Mouse (Mus musculus): ENCODE data around the gene Dok3. TPM values are rescaled to one million over a fixed set of nuclear protein-coding genes. Genes with fewer than 3 reads are reported as not detected.
"Not testable (repeated sequence)": the region's sequence is repeated elsewhere in the genome, so short reads cannot be mapped to it uniquely, and the experiment has no call there.

The Dok3 gene
- polyA plus RNA-seq, 1 experiment = not detected

GRCm38 (mm10) chr13:55570286-55570973, 41.3 kb upstream of the Dok3 start:
- H3K4me1 ChIP-seq (ENCODE audit: control insufficient read depth, insufficient read depth, low read length) = peaks cover 17% of the 10 kb centered on the region; the same call in 1 of the 2 replicates
- peak overlapping the region; percentile 94 for H3K4me3 ChIP-seq (ENCODE audit: insufficient read depth, low read depth, low read length)
- 2% methylated on average over 47 of the region's 47 CpGs for WGBS
- peak overlapping the region; percentile 42; the same call in 1 of the 2 replicates for H3K27ac ChIP-seq (ENCODE audit: insufficient read depth, low read depth, low read length)
- no peak for TF ChIP-seq CTCF (IDR thresholded peaks at IDR 0.05; ENCODE audit: insufficient read depth, low read depth, low read length)
- no peak for TF ChIP-seq POLR2A (IDR thresholded peaks at IDR 0.05; ENCODE audit: insufficient read depth, low read depth, low read length)

DNA sequence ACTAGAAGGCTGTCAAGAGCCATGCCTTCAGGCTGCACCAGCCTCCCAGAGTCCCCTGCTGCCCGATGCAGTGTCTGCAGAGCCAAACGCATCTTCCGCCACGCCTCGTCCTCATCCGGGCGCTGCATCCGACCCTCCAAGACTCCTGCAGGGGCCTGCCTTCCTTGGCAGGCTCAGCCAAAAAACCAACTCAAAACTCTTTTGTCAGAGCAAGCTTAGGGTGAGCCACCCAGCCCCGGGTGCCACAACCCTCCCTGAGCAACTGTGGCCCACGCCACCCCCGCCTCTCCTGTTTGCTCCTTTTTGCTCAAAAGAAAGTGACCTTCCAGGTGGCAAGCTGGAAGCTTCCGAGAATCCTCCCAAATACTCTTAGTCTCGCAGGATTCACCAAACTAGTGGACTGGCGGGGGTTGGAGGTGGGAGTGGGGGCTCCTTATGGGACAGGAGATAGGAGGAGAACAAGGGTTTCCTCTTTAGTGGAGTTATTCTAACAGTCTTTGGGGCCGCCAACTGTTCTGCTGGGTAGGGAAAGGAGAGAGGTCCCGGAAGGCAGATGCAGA, 40.7 kb upstream of the Dok3 start:
- H3K4me1 ChIP-seq (ENCODE audit: control insufficient read depth, insufficient read depth, low read length) = peaks cover 17% of the 10 kb centered on the region; the same call in 1 of the 2 replicates
- H3K4me3 ChIP-seq (ENCODE audit: insufficient read depth, low read depth, low read length) = peak overlapping the region; percentile 94
- WGBS = 3% methylated on average over 16 of the region's 16 CpGs
- TF ChIP-seq CTCF (IDR thresholded peaks at IDR 0.05; ENCODE audit: insufficient read depth, low read depth, low read length) = 0 out of 2 replicates have a peak, but pooled peaks have one; percentile 8
- TF ChIP-seq POLR2A (IDR thresholded peaks at IDR 0.05; ENCODE audit: insufficient read depth, low read depth, low read length) = no peak
- H3K27ac ChIP-seq (ENCODE audit: insufficient read depth, low read depth, low read length) = no peak overlapping the region

DNA sequence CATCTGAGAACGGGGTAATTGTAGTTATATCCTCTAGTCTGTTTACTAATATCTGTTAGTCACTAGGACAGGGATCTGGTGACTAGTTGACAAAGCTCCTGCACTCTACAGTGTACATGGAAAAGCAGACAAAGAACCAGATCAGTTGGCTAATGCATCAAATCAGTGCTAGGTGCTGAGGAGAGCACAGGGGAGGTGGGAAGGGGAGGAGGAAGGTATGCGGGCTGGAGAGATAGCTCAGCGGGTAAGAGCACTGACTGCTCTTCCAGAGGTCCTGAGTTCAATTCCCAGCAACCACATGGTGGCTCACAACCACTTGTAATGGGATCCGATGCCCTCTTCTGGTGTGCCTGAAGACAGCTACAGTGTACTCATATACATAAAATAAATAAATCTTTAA, 39.4 kb upstream of the Dok3 start:
- 74% methylated on average over 4 of the region's 4 CpGs for WGBS
- not testable (repeated sequence) for H3K27ac ChIP-seq (ENCODE audit: insufficient read depth, low read depth, low read length); H3K4me3 ChIP-seq (ENCODE audit: insufficient read depth, low read depth, low read length)
- H3K4me1 ChIP-seq (ENCODE audit: control insufficient read depth, insufficient read depth, low read length) = peaks cover 17% of the 10 kb centered on the region; the same call in 1 of the 2 replicates

DNA sequence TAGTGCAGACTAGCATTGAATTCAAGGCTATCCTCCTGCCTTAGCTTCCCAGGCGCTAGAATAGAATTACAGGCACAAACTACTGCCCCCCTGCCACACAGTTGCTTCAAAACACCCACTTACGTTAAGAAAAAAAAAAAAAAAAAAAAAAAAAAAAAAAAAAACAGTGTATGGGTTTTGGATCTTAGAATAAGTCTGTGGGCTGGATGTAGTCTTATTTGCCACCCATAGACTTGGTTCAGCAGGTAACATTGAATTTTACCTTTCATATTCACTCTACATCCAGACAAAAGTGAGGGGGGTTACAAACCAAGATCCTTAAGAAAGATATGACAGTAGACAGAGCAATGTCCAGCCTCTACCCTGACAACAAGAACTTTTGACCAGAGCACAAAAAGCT, 38.9 kb upstream of the Dok3 start:
- peaks cover 17% of the 10 kb centered on the region; the same call in 1 of the 2 replicates for H3K4me1 ChIP-seq (ENCODE audit: control insufficient read depth, insufficient read depth, low read length)
- no peak overlapping the region for H3K4me3 ChIP-seq (ENCODE audit: insufficient read depth, low read depth, low read length)
- 62% methylated on average over 2 of the region's 2 CpGs for whole genome bisulfite sequencing
- no peak overlapping the region for H3K27ac ChIP-seq (ENCODE audit: insufficient read depth, low read depth, low read length)
- TF ChIP-seq CTCF (IDR thresholded peaks at IDR 0.05; ENCODE audit: insufficient read depth, low read depth, low read length) = no peak
- TF ChIP-seq POLR2A (IDR thresholded peaks at IDR 0.05; ENCODE audit: insufficient read depth, low read depth, low read length) = no peak

DNA sequence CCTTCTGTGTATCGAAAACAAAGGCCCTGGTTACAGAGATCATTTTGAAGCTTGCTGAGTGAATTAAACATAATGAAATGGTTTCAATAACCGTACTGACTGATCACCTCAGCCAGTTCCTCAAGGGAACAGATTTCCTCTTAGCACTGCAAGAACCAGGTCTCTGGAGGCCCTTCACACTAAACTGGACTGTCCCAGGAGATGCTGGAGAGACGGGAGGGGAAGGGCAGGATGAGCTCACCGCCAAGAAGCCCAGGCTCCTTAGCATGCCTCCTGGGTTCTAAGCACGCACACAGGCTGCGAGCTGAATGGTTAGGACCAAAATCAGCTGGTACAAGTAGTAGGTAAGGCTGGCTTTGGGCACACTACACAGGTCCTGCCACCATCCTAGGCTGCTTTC, 37.9 kb upstream of the Dok3 start:
- Histone ChIP-seq H3K4me3 (ENCODE audit: insufficient read depth, low read depth, low read length) (no peak overlapping the region), H3K4me1 (ENCODE audit: control insufficient read depth, insufficient read depth, low read length) (peaks cover 12% of the 10 kb centered on the region; the same call in 1 of the 2 replicates), H3K27ac (ENCODE audit: insufficient read depth, low read depth, low read length) (no peak overlapping the region)
- TF ChIP-seq CTCF (IDR thresholded peaks at IDR 0.05; ENCODE audit: insufficient read depth, low read depth, low read length) (no peak), POLR2A (IDR thresholded peaks at IDR 0.05; ENCODE audit: insufficient read depth, low read depth, low read length) (no peak)
- 86% methylated on average over 6 of the region's 6 CpGs for WGBS

DNA sequence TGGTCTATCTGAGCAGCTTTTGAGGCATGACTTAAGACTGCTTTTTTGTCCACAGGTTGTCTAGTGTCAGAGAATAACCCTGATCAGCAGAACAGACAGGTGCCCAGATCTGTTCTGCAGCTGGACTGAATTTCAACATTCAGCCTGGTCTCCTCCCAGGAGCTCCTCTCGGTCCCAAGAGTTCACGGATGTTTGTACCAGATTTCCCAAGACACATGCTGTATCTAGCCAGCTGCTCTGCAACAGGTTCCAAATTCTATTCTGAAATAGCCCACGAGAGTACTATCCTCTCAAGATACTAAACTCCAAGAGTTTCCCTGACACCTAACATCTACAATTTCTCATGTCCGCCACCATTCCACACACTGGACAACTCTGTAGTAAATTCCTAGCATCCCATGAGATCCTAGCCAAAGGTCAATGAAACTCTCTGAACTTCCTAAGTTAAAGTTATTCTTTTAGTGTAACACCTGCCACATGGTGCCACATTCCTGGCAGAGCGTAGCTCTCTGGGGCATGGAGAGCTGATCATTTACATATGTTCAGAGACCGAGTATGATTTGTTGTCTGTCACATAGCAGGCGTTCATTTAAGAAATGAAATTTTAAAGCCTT, 34.3 kb upstream of the Dok3 start:
- Histone ChIP-seq H3K4me1 (ENCODE audit: control insufficient read depth, insufficient read depth, low read length) (peaks cover 4% of the 10 kb centered on the region; the same call in 1 of the 2 replicates), H3K27ac (ENCODE audit: insufficient read depth, low read depth, low read length) (no peak overlapping the region), H3K4me3 (ENCODE audit: insufficient read depth, low read depth, low read length) (no peak overlapping the region)
- whole genome bisulfite sequencing = 85% methylated on average over 7 of the region's 7 CpGs
- TF ChIP-seq CTCF (IDR thresholded peaks at IDR 0.05; ENCODE audit: insufficient read depth, low read depth, low read length) = no peak
- no peak for TF ChIP-seq POLR2A (IDR thresholded peaks at IDR 0.05; ENCODE audit: insufficient read depth, low read depth, low read length)

DNA sequence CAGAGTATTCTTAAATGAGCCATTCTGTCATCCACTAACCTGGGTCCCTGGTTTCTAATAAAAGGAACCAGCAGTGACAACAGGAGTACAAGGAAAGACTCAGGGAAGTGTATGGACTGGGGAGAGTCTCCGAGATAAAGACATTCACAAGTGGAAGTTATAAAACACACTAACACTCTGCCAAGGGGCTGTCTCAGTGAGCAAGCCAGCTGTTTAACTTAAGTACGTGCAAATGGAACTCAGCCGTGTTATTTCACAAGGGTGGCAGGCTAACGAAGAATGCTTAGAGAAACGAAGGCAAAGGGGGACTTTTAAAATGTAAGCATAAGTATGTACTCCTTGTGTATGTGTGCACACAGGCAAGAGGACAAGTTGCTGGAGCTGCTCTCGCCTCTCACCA, 28.4 kb upstream of the Dok3 start:
- WGBS = 52% methylated on average over 6 of the region's 6 CpGs
- TF ChIP-seq CTCF (IDR thresholded peaks at IDR 0.05; ENCODE audit: insufficient read depth, low read depth, low read length) = no peak
- TF ChIP-seq POLR2A (IDR thresholded peaks at IDR 0.05; ENCODE audit: insufficient read depth, low read depth, low read length) = no peak

GRCm38 (mm10) chr13:55555921-55556320, 26.8 kb upstream of the Dok3 start:
- H3K27ac ChIP-seq (ENCODE audit: insufficient read depth, low read depth, low read length) = no peak overlapping the region
- no peak for TF ChIP-seq CTCF (IDR thresholded peaks at IDR 0.05; ENCODE audit: insufficient read depth, low read depth, low read length)
- no peak for TF ChIP-seq POLR2A (IDR thresholded peaks at IDR 0.05; ENCODE audit: insufficient read depth, low read depth, low read length)
- 87% methylated on average over 9 of the region's 9 CpGs for WGBS

More for the DNA sequence above, 28.4 kb upstream of the Dok3 start:
- Histone ChIP-seq H3K4me1 (ENCODE audit: control insufficient read depth, insufficient read depth, low read length) (no peaks in the 10 kb centered on the region), H3K27ac (ENCODE audit: insufficient read depth, low read depth, low read length) (no peak overlapping the region), H3K4me3 (ENCODE audit: insufficient read depth, low read depth, low read length) (no peak overlapping the region)

GRCm38 (mm10) chr13:55549061-55549460, 20.0 kb upstream of the Dok3 start:
- H3K27ac ChIP-seq (ENCODE audit: insufficient read depth, low read depth, low read length) = no peak overlapping the region
- 85% methylated on average over 15 of the region's 15 CpGs for WGBS
- TF ChIP-seq CTCF (IDR thresholded peaks at IDR 0.05; ENCODE audit: insufficient read depth, low read depth, low read length) (no peak), POLR2A (IDR thresholded peaks at IDR 0.05; ENCODE audit: insufficient read depth, low read depth, low read length) (no peak)
- H3K4me3 ChIP-seq (ENCODE audit: insufficient read depth, low read depth, low read length) = no peak overlapping the region
- H3K4me1 ChIP-seq (ENCODE audit: control insufficient read depth, insufficient read depth, low read length) = no peaks in the 10 kb centered on the region

More at GRCm38 (mm10) chr13:55555921-55556320, 26.8 kb upstream of the Dok3 start:
- H3K4me3 ChIP-seq (ENCODE audit: insufficient read depth, low read depth, low read length) = no peak overlapping the region
- no peaks in the 10 kb centered on the region for H3K4me1 ChIP-seq (ENCODE audit: control insufficient read depth, insufficient read depth, low read length)
